Mouse (Mus musculus): ENCODE measurements around the gene Cavin1. TPM values are rescaled to one million over a fixed set of nuclear protein-coding genes. Genes with fewer than 3 reads are reported as not detected.

Gene Cavin1
- total RNA-seq, 1 experiment: 30.7 TPM

- no peak for TF ChIP-seq ZNF384 (IDR thresholded peaks at IDR 0.05; ENCODE audit: low read depth, low read length)
- Histone ChIP-seq H3K4me3 (ENCODE audit: insufficient read depth in 1 of 2, low read depth in 1 of 2, low read length in 2 of 2, poor library complexity in 1 of 2, severe bottlenecking in 1 of 2) (no peak overlapping the region), H3K9me3 (ENCODE audit: control insufficient read depth, insufficient read depth, low read depth, low read length) (no peaks in the 10 kb centered on the region), H3K4me1 (ENCODE audit: control insufficient read depth in 2 of 2, insufficient read depth in 2 of 2, low read length in 2 of 2, poor library complexity in 1 of 2) (0 out of 4 replicates have a peak, but pooled peaks cover 0 to 1% of the 10 kb centered on the region in 2 experiments), H3K36me3 (ENCODE audit: control insufficient read depth, insufficient read depth, low read length, poor library complexity, severe bottlenecking) (no peaks in the 10 kb centered on the region), H3K27ac (ENCODE audit: insufficient read depth, low read depth, low read length, poor library complexity, severe bottlenecking) (no peak overlapping the region), H3K9ac (ENCODE audit: insufficient read depth, low read depth, low read length, poor library complexity, severe bottlenecking) (no peak overlapping the region)
- no peak for DNase-seq (ENCODE audit: low read depth, low spot score)
- in situ Hi-C loops (cut with MboI; ENCODE audit: low sequenced_read_pairs in 2 of 2, unreplicated experiment in 2 of 2): no loop called here
Observed at GRCm38 (mm10) chr11:100971455-100971854, 768 bp upstream of the Cavin1 start.

DNA sequence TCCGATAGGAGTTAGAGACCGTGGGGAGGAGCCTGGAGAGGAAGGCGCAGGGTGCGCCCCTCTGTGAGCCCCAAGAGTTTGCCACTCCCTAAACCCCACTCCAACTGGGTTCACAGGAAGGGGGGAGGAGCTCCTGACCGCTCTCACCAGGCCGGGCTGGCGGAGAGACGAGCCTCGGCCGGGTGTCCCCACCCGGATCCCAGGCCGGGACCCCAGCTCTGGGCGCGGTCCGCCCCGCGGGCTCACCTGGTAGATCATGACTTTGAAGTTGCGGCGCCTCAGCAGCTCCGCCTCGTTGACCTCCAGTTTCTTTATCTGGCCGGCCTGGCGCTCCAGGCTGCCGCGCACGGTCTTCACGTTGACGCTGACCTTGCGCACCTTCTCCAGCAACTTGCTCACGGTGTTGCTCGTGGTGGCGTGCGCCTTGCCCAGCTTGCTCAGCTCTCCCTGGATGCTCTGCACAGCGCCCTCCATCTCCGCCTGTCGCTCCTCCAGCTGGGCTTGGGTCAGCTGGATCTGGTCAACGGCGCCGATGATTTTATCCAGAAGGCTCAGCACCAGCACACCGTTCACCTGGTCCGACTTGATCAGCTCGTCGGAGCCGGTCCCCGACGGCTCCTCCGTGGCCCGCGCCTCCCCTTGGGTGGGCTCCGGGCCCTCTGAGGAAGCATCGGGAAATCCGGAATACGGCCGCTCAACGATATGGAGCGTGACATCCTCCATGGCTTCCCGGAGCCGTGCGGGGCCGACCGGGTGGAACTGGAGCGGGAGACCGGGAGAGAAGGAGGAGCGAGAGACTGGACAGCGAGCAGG is 737 bp downstream of the Cavin1 start:
- 0 out of 4 replicates have a peak, but pooled peaks cover 0 to 1% of the 10 kb centered on the region in 2 experiments for H3K4me1 ChIP-seq (ENCODE audit: control insufficient read depth in 2 of 2, insufficient read depth in 2 of 2, low read length in 2 of 2, poor library complexity in 1 of 2)
- TF ChIP-seq MAFK (IDR thresholded peaks at IDR 0.05; ENCODE audit: insufficient read depth, low read depth, low read length) (no peak), CHD2 (IDR thresholded peaks at IDR 0.05; ENCODE audit: low read depth, low read length) (no peak), ZNF384 (IDR thresholded peaks at IDR 0.05; ENCODE audit: low read depth, low read length) (no peak), ZC3H11A (IDR thresholded peaks at IDR 0.05; ENCODE audit: borderline replicate concordance, low read depth, low read length) (no peak), HCFC1 (IDR thresholded peaks at IDR 0.05; ENCODE audit: borderline replicate concordance, insufficient read depth, low read length) (no peak)
- DNase-seq (ENCODE audit: low read depth, low spot score): no peak
- H3K9me3 ChIP-seq (ENCODE audit: control insufficient read depth, insufficient read depth, low read depth, low read length): no peaks in the 10 kb centered on the region
- peak overlapping the region; percentile 67 for H3K9ac ChIP-seq (ENCODE audit: insufficient read depth, low read depth, low read length, poor library complexity, severe bottlenecking)
- H3K27ac ChIP-seq (ENCODE audit: insufficient read depth, low read depth, low read length, poor library complexity, severe bottlenecking): no peak overlapping the region
- in situ Hi-C loops (cut with MboI; ENCODE audit: low sequenced_read_pairs in 2 of 2, unreplicated experiment in 2 of 2): no loop called here
- peak overlapping the region; percentile 63 to 74 for H3K4me3 ChIP-seq (ENCODE audit: insufficient read depth in 1 of 2, low read depth in 1 of 2, low read length in 2 of 2, poor library complexity in 1 of 2, severe bottlenecking in 1 of 2)
- no peaks in the 10 kb centered on the region for H3K36me3 ChIP-seq (ENCODE audit: control insufficient read depth, insufficient read depth, low read length, poor library complexity, severe bottlenecking)

- peak overlapping the region; percentile 63 to 74 for H3K4me3 ChIP-seq (ENCODE audit: insufficient read depth in 1 of 2, low read depth in 1 of 2, low read length in 2 of 2, poor library complexity in 1 of 2, severe bottlenecking in 1 of 2)
- no peaks in the 10 kb centered on the region for H3K36me3 ChIP-seq (ENCODE audit: control insufficient read depth, insufficient read depth, low read length, poor library complexity, severe bottlenecking)
- H3K27ac ChIP-seq (ENCODE audit: insufficient read depth, low read depth, low read length, poor library complexity, severe bottlenecking): no peak overlapping the region
- in situ Hi-C loops (cut with MboI; ENCODE audit: low sequenced_read_pairs in 2 of 2, unreplicated experiment in 2 of 2): no loop called here
- H3K9ac ChIP-seq (ENCODE audit: insufficient read depth, low read depth, low read length, poor library complexity, severe bottlenecking): peak overlapping the region; percentile 29; the same call in 1 of the 2 replicates
- no peak for TF ChIP-seq ZC3H11A (IDR thresholded peaks at IDR 0.05; ENCODE audit: borderline replicate concordance, low read depth, low read length)
- DNase-seq (ENCODE audit: low read depth, low spot score): no peak
- no peaks in the 10 kb centered on the region for H3K9me3 ChIP-seq (ENCODE audit: control insufficient read depth, insufficient read depth, low read depth, low read length)
- peaks cover 1 to 2% of the 10 kb centered on the region in 2 experiments; a peak in 2 of 4 replicates for H3K4me1 ChIP-seq (ENCODE audit: control insufficient read depth in 2 of 2, insufficient read depth in 2 of 2, low read length in 2 of 2, poor library complexity in 1 of 2)
Observed at GRCm38 (mm10) chr11:100969189-100969743, 1.4 kb downstream of the Cavin1 start.

GRCm38 (mm10) chr11:100968501-100968900 is 2.2 kb downstream of the Cavin1 start:
- H3K9ac ChIP-seq (ENCODE audit: insufficient read depth, low read depth, low read length, poor library complexity, severe bottlenecking): no peak overlapping the region
- no peak for TF ChIP-seq CHD2 (IDR thresholded peaks at IDR 0.05; ENCODE audit: low read depth, low read length)
- TF ChIP-seq HCFC1 (IDR thresholded peaks at IDR 0.05; ENCODE audit: borderline replicate concordance, insufficient read depth, low read length): no peak
- TF ChIP-seq ZNF384 (IDR thresholded peaks at IDR 0.05; ENCODE audit: low read depth, low read length): no peak
- TF ChIP-seq MAFK (IDR thresholded peaks at IDR 0.05; ENCODE audit: insufficient read depth, low read depth, low read length): no peak
- TF ChIP-seq ZC3H11A (IDR thresholded peaks at IDR 0.05; ENCODE audit: borderline replicate concordance, low read depth, low read length): no peak
- H3K4me1 ChIP-seq (ENCODE audit: control insufficient read depth in 2 of 2, insufficient read depth in 2 of 2, low read length in 2 of 2, poor library complexity in 1 of 2): peaks cover 1 to 8% of the 10 kb centered on the region in 2 experiments; a peak in 2 of 4 replicates
- no peak for DNase-seq (ENCODE audit: low read depth, low spot score)
- no peak overlapping the region for H3K27ac ChIP-seq (ENCODE audit: insufficient read depth, low read depth, low read length, poor library complexity, severe bottlenecking)
- H3K9me3 ChIP-seq (ENCODE audit: control insufficient read depth, insufficient read depth, low read depth, low read length): no peaks in the 10 kb centered on the region
- H3K36me3 ChIP-seq (ENCODE audit: control insufficient read depth, insufficient read depth, low read length, poor library complexity, severe bottlenecking): no peaks in the 10 kb centered on the region
- H3K4me3 ChIP-seq (ENCODE audit: insufficient read depth in 1 of 2, low read depth in 1 of 2, low read length in 2 of 2, poor library complexity in 1 of 2, severe bottlenecking in 1 of 2): peak overlapping the region in 1 of 2 experiments; percentile 74; a peak in 1 of 4 replicates
- in situ Hi-C loops (cut with MboI; ENCODE audit: low sequenced_read_pairs in 2 of 2, unreplicated experiment in 2 of 2): no loop called here
